Mouse (Mus musculus) cerebellum, adult 11-12 months (tissue): ENCODE measurements around the gene Hoxd9.

Source experiments
- DNase-seq: peaks from one replicate; pipeline ENCODE4 v3.0.0; 2022

Gene Hoxd9

GRCm38 (mm10) chr2:74697567-74698121 is at the start of gene Hoxd9:
Gene Hoxd9 (plus strand): TSS chr2:74697727.
- DNase-seq: no peak

GRCm38 (mm10) chr2:74652996-74653340 is 44.6 kb upstream of the Hoxd9 start:
- no peak for DNase-seq

- DNase-seq: no peak
Observed at GRCm38 (mm10) chr2:74653781-74654535, 43.6 kb upstream of the Hoxd9 start.

GRCm38 (mm10) chr2:74654743-74655419 is 42.6 kb upstream of the Hoxd9 start:
- no peak for DNase-seq

GRCm38 (mm10) chr2:74655420-74655781 is 42.1 kb upstream of the Hoxd9 start:
- no peak for DNase-seq

GRCm38 (mm10) chr2:74655821-74656631 is 41.5 kb upstream of the Hoxd9 start:
- no peak for DNase-seq

GRCm38 (mm10) chr2:74656632-74657021 is 40.9 kb upstream of the Hoxd9 start:
- DNase-seq: no peak

GRCm38 (mm10) chr2:74657251-74658023 is 40.1 kb upstream of the Hoxd9 start:
- no peak for DNase-seq

- DNase-seq: no peak
Observed at GRCm38 (mm10) chr2:74658024-74658666, 39.4 kb upstream of the Hoxd9 start.

- no peak for DNase-seq
Observed at GRCm38 (mm10) chr2:74658667-74659371, 38.7 kb upstream of the Hoxd9 start.

GRCm38 (mm10) chr2:74659507-74660005 is 38.0 kb upstream of the Hoxd9 start, which contains the start of gene Evx2:
Gene Evx2 (minus strand): TSS chr2:74659557.
- no peak for DNase-seq

GRCm38 (mm10) chr2:74660421-74661375 is 36.8 kb upstream of the Hoxd9 start:
- DNase-seq: no peak

- DNase-seq: no peak
Observed at GRCm38 (mm10) chr2:74661685-74662084, 35.8 kb upstream of the Hoxd9 start.

- DNase-seq: no peak
Observed at GRCm38 (mm10) chr2:74663291-74663925, 34.1 kb upstream of the Hoxd9 start.

- no peak for DNase-seq
Observed at GRCm38 (mm10) chr2:74666411-74666810, 31.1 kb upstream of the Hoxd9 start.

GRCm38 (mm10) chr2:74667191-74667841 is 30.2 kb upstream of the Hoxd9 start:
- DNase-seq: no peak

- no peak for DNase-seq
Observed at GRCm38 (mm10) chr2:74667842-74668357, 29.6 kb upstream of the Hoxd9 start, which contains the start of gene Hoxd13. Gene Hoxd13 (plus strand): TSS chr2:74668310.
